Mouse (Mus musculus): ENCODE measurements around the gene Ccnl1.
A peak's percentile ranks its signal among the peaks of the same experiment; 100 is the strongest.

Ccnl1 gene

GRCm38 (mm10) chr3:65958102-65958839 lies at the start of gene Ccnl1:
TSS of gene Ccnl1 (minus strand) at chr3:65958249.
- DNase-seq (ENCODE audit: low read depth): peak; percentile 80

GRCm38 (mm10) chr3:66004989-66005388 lies 46.9 kb upstream of the Ccnl1 start:
- no peak for DNase-seq (ENCODE audit: low read depth)

DNA sequence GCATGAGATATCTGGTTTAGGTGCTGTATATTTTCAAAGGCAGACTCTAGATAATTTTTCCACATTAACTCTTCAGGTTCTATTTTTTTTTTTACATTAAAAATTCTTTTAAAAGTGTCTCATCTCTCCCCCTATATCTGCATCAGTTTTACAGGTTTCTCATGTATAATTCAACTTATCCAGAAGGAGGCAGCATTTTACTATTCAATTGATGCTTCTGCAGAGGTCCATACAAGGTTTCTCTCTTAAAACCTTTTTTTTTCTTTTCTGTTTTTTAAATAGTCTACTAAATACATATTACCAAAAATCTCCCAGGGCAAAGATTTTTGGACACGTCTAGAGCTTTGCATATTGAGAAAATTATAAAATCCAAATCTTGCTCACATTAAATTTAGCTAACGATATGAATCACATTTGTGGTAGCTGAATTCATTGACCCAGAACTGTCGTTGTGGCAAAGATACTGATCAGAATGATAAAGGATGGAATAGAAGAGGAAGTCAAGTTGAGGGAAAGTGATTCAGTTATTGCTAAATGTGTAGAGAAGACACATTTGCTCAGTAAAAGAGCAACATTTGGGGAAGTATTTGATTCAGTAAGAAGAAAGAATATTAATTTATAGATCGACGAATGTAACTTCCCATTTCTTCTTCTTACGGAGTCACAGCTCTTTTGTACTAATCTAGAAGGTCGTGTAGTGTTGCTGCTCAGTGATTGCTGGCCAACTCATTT lies 46.3 kb upstream of the Ccnl1 start:
- no peak for DNase-seq (ENCODE audit: low read depth)

DNA sequence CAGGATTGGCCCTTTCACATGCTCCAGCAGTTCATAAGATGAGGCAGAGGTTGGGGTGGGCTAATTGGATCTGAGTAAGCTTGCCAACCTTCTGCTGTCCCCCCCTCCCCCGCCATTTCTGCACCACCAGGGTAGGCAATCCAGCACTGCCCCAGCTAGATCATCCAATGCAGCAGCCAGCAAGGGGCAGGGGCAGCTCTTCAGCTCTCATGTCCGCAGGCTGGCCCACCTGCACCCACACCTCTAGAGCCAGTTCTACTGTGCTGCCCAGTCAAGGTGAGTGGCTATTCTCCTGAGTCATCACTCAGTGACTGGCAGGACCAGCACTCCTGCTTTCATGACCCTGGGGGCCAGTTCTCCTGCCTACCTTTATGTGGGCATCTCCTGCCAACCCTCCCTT lies 42.4 kb upstream of the Ccnl1 start:
- no peak for DNase-seq (ENCODE audit: low read depth)

DNA sequence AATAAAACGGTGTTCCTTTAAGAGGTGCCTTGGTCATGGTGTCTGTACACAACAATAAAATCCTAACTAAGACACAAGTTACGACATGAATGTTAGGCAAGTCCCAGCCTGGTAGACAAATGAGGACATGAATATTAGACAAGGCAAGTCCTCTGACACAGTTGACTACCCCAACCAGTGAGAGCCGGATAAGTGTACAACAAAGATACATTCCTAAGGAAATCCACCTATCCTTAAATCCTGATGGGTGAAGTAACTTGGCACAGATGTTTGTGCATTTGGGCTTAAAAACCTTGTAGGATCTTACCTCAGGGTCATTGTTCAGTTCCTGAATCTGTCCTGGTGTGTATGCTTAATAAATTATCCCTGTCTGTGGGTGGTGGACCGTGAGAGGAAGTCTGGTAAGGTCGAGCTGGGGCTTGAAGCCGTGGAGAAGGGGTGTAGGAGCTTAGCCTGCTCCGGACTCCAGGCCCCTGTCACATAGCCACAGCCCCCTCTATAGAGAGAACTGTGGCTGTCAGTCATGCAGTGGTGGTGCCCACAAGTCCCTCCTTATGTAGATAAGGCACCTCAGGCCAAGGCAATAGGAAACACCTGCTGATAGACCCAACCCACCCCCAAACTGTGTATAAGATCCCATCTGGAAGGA lies 39.4 kb upstream of the Ccnl1 start:
- DNase-seq (ENCODE audit: low read depth): no peak

DNA sequence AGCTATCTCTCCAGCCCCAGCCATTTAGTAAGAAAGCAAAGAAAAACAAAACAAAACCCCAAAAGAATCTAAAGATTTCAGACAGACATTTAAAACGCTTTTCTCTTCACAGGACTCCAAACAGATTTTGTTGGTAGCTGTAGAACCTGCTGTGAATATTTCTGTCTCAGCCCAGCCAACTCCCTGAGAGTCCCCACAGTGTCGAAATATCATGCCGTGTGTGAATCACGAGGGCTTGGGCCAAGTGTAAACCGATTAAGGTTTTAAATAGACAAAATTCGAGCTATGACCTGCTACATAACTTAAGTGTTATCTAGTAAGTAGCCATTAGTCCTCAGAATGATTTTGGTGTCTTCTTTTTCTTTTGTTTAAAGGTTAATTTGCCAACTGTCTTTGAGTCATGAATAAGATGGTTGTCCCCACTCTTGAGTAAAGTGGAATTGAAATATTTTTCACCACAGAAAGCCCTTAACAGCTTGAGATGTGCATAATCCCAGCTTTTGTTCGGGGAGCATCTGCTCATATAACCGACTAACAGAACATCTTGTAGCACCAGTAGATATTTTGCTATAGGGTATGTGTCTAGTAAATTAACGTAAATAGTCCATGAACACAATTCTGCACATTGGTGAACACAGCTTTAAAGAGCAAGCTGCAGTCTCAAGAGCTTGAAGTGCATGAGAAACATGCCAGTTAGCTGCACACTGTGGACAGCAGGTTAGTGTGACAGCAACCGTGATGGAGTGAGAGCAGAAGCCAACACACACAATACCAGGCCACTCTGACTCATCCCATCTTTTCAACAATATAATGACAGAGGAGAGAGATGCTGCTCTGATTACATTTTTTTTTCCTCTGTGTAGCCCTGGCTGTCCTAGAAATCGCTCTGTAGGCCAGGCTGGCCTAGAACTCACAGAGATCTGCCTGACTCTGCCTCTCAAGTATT lies 34.6 kb upstream of the Ccnl1 start:
- DNase-seq (ENCODE audit: low read depth): no peak

- peak; percentile 53 for DNase-seq (ENCODE audit: low read depth)
Observed at GRCm38 (mm10) chr3:65990957-65991646, 33.1 kb upstream of the Ccnl1 start.

- DNase-seq (ENCODE audit: low read depth): no peak
Observed at GRCm38 (mm10) chr3:65990524-65990923, 32.5 kb upstream of the Ccnl1 start.

DNA sequence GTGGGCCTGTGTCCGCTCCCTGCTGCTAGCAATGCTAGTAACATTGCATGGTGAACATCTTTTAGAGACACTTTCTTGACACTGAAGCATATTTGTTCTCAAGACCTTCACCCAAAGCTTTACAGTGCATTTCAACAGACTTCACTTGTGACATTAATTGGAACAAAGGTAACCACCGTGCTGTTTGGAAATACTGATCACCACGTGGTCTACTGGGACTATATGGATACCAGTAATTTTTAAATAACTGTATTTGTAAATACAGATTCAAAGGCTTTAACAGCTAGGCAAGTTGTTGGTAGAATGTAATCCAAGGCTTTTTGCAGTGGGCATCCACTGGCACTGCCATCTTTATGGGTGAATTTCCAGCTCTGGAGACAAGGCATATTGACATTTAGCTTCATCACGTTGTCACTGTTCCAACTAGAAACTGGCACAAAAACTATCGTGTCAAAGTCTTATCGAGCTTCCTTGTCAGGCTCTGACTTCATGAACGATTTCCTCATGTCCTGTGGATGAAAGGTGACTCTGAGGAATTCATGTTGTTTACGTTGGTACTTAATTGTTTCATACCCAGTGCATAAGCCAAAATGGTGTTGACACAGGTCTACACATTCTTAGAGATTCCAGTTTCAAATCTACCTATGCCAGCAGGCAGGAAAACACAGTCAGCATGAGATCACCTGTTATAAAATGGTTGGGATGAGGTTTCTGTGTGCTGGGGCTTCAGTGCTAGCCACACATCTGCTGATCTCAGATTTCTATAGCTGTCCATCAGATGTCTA lies 30.9 kb upstream of the Ccnl1 start:
- DNase-seq (ENCODE audit: low read depth): no peak

DNA sequence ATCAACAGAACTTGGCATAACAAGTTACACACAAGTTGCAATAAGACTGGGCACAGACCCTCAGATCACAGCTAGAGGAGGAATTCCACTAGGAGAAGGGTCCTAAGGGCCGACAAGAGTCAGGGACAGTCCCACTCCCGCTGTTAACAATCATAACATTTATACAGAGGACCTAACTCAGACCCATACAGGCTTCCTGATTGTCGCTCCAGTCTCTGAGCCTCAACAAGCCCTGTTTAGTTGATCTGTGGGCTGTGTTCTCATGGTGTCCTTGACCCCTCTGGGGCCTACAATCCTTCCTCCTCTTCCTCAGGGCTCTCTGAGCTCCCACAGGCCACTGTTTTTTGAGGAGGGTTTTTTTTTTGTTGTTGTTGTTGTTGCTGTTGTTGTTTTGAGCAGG lies 18.2 kb upstream of the Ccnl1 start:
- DNase-seq (ENCODE audit: low read depth): no peak

DNA sequence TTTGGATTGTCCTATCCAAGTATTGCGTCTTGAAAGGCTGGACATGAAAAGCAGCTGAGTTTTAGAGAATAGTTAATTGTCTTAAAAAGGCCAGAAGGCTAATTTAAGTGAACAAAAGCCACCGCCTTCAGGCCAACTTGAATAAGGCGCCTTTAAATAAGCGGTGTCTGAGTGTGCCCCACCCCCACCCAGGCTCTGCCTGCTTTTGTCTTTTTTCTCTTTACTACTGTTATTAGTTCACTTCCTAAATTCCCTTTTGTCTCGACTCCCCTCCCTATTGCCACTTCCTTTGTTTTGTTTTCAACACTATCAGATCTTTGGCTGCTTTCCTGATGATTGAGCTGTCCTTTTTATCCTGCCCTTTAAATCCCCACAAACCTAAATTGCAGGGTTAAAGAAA lies 17.3 kb upstream of the Ccnl1 start:
- DNase-seq (ENCODE audit: low read depth): no peak

- peak; percentile 94 for DNase-seq (ENCODE audit: low read depth)
Observed at GRCm38 (mm10) chr3:65974232-65975058, 16.4 kb upstream of the Ccnl1 start.

DNA sequence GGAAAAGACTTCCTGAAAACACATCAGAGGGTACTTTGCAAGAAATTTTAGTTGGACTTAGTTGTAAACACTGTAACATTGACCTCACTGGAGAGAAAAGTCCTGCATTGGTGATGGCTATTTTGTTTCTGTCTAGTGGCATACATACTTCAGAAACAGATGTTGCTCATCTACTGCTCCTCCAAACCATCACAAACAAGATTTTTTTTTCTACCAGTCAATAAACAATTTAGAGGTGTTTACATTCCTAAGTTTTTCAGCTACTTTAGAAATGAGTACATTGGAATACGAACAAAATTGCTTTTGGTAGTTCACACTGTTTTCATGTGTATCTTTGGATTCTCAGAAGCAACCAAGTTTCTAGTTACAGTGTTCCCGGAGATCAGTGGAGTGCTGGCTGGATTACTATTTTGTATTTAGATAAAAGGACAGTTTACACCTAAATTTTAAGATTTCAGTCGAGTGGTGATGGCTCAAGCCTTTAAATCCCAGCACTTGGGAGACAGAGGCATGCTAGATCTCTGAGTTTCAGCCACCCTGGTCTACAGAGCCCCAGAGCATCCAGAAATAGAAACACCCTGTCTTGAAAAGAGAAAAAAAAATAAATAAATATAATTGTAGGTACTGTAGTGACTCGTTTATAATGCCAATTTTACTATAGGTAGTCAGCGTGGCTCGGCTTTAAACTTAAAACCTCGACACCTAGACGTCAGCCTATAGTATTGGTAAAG lies 15.6 kb upstream of the Ccnl1 start:
- no peak for DNase-seq (ENCODE audit: low read depth)

DNA sequence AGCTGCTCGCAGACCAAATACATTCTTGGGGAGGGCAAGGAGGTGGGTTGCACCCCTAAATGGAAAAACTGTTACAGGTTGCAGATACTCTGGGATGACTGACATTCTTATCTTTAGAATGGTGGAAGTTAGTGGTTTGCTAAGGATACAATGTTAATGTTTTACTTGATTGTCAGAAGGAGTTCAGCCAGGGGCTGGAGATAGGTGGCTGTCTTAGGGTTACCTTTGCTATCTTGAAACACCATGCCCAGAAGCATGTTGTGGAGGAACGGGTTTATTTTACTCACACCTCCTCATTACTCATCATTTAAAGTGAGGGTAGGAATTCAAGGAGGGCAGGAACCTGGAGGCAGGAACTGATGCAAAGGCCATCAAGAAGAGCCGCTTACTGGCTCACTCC lies 11.1 kb upstream of the Ccnl1 start:
- DNase-seq (ENCODE audit: low read depth): no peak

DNA sequence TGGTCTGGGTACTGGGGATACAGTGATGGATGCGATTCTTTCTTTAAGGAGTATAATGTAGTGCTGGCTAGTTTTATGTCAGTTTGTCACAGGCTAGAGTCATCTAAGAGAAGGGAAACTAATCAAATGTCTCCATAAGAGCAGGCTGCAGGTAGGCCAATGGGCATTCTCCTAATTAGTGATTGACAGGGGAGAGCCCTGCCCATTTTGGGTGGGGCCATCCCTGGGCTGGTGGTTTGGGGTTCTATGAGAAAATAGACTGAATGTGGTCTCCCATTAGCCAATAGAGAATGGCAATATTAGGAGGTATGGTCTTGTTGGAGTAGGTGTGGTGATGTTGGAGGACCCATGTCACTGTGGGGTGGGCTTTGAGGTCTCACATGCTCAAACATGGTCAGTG lies 8.3 kb upstream of the Ccnl1 start:
- DNase-seq (ENCODE audit: low read depth): no peak

GRCm38 (mm10) chr3:65962270-65962930 lies 4.4 kb upstream of the Ccnl1 start:
- DNase-seq (ENCODE audit: low read depth): no peak

DNA sequence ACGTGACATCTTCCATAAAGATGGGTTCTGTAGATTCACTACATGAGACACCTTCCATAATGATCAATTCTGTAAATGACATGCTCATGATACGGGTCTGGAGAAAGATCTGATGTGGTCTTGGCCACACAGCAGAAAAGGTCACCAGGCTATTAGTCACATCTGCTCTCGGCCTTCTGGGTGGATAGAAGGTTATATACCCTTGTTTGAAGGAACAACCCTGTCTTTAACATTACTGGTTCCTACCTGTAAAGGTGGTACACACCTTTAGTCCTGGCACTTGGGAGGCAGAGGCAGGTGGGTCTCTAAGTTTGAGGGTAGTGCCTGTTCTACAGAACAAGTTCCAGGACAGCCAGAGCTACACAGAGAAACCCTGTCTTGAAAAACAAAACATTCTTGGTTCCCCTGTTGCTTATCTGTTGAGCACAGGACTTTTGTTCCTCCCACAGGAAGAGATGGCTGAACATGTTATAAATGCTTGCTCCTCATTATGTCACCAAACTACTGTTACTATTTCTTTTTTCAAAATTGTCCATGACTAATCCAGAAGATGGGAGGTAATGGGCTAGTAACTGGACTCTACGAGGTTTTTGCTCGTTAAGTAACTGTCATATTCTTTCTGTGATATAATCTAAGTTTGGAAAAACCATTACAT lies 2.4 kb upstream of the Ccnl1 start:
- DNase-seq (ENCODE audit: low read depth): no peak

DNA sequence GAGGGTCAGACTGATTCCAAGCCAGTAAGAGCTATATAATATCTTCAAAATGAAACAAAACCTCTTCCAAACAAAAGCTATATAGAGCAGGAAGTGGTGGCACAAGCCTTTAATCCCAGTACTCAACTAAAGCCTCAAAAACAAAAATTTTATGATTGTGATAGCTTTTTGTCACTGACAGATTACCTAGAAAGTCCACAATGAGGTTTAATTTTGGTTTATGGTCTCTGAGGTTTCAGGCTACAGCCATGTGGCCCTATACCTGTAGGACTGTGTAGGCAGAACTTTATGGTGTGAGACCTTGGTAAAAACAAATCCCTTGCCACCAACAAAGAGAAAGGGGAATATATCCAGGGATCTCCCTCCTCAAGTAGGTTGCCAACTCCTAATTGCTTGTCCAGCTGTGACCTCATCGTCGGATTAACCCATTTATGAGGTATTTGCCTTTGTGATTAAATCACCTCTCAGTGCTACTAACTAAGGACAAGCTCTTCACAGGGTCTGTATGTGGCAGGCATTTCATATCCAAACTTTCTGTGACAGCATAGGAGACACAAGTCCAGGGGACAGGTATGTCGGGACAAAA lies 1.5 kb upstream of the Ccnl1 start:
- DNase-seq (ENCODE audit: low read depth): no peak
